Mouse (Mus musculus): ENCODE data around the gene Uqcrq.

- no peak for TF ChIP-seq CTCF (IDR thresholded peaks at IDR 0.05; ENCODE audit: control insufficient read depth, insufficient read depth, insufficient read length)
- TF ChIP-seq MAX (IDR thresholded peaks at IDR 0.05): no peak
Measured at GRCm38 (mm10) chr11:53477833-53478232, 47.2 kb upstream of the Uqcrq start.

Measured in C2C12 (cell line).